Mouse (Mus musculus) heart, embryonic 10.5 days (tissue): ENCODE data around the gene Bahd1. TPM values are rescaled to one million over a fixed set of nuclear protein-coding genes. Genes with fewer than 3 reads are reported as not detected.

Source experiments
- DNase-seq: peaks from one replicate; pipeline ENCODE4 v3.0.0-alpha.2; 2017; ENCODE audit warnings: low spot score
- H3K27ac ChIP-seq: fragments of 300-500 bp; sonication (generic); 2 replicates; pipeline ENCODE4 v1.5.1; 2016; ENCODE audit warnings: mild to moderate bottlenecking
- H3K27me3 ChIP-seq: fragments of 300-500 bp; sonication (generic); 2 replicates; pipeline ENCODE4 v1.6.1; 2016; ENCODE audit warnings: mild to moderate bottlenecking; ENCODE audit not compliant: poor library complexity, insufficient read depth, severe bottlenecking
- H3K36me3 ChIP-seq: fragments of 300-500 bp; sonication (generic); 2 replicates; pipeline ENCODE4 v1.6.1; 2016; ENCODE audit warnings: mild to moderate bottlenecking, moderate library complexity
- H3K4me1 ChIP-seq: fragments of 300-500 bp; sonication (generic); 2 replicates; pipeline ENCODE4 v1.6.1; 2016; ENCODE audit warnings: mild to moderate bottlenecking
- H3K4me3 ChIP-seq: fragments of 300-500 bp; sonication (generic); 2 replicates; pipeline ENCODE4 v1.5.1; 2016; ENCODE audit warnings: mild to moderate bottlenecking, moderate library complexity
- H3K9me3 ChIP-seq: fragments of 300-500 bp; sonication (generic); 2 replicates; pipeline ENCODE4 v1.6.1; 2016; ENCODE audit warnings: mild to moderate bottlenecking, moderate library complexity
- WGBS: fragments of 180-500 bp; shearing (Covaris S2); methylation state at CpG from one replicate; pipeline ENCODE4 v1.1.7; 2016; 5-methylcytosine and 5-hydroxymethylcytosine counted together
- polyA plus RNA-seq: library from polyadenylated mRNA; unstranded; fragments of >200 nt; fragmentation: Nextera tagmentation; extraction: Ambion mirVana; gene quantifications from 2 replicates; pipeline ENCODE4 v1.2.1, GENCODE M21; 2016

The Bahd1 gene
- polyA plus RNA-seq, 1 experiment from 2014 or later: 4.4 TPM

DNA sequence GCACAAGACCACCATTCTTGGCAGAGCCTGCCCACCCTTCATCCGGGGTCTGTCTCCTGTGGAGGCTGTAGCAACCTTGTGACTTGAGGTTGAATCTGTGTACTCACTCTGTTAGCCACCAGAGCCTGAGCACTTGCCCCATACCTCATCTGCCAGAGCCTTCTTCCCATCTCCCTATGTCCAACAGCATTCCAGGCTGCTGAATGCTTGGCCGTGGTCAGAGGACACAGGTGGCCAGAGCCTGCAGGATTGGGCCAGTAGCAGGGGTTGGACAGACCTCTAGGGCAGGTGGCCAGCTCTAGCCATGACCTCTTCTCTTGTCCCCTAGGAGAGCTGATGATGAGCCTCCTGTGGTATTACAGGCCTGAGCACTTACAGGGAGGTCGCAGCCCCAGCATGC is 20.3 kb downstream of the Bahd1 start:
- 71% methylated on average over 3 of the region's 3 CpGs for WGBS

DNA sequence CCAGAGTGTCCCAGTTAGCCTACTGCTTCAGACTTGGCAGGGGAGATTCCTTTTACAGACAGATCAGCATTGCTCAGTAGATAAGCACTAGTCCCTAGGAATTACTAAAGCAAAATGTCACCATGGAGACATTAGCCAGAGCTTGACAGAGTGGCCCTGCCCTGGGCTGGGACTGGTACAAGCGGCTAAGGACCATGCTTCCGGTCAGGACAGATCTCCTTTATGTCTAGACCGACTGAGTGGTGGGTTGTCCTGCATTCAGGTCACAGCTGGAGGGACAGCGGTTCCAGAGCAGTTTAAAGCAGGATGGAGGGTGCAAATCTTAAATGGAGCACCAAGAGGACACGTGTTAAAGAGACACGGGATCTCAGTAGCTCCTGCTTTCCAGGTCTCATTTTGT is 25.8 kb downstream of the Bahd1 start:
- Histone ChIP-seq H3K36me3 (peaks cover 27% of the 10 kb centered on the region), H3K27ac (peak overlapping the region; percentile 95), H3K27me3 (no peaks in the 10 kb centered on the region), H3K9me3 (no peaks in the 10 kb centered on the region), H3K4me3 (peak overlapping the region; percentile 87), H3K4me1 (peaks cover 46% of the 10 kb centered on the region)
- no peak for DNase-seq
- WGBS: under 1% methylated on average over 6 of the region's 6 CpGs

More for the DNA sequence above, 20.3 kb downstream of the Bahd1 start:
- no peak overlapping the region for H3K27ac ChIP-seq
- DNase-seq: no peak
- H3K36me3 ChIP-seq: peaks cover 71% of the 10 kb centered on the region
- H3K9me3 ChIP-seq: no peaks in the 10 kb centered on the region
- H3K4me1 ChIP-seq: peaks cover 37% of the 10 kb centered on the region
- H3K27me3 ChIP-seq: 0 out of 2 replicates have a peak, but pooled peaks cover 7% of the 10 kb centered on the region
- H3K4me3 ChIP-seq: no peak overlapping the region

DNA sequence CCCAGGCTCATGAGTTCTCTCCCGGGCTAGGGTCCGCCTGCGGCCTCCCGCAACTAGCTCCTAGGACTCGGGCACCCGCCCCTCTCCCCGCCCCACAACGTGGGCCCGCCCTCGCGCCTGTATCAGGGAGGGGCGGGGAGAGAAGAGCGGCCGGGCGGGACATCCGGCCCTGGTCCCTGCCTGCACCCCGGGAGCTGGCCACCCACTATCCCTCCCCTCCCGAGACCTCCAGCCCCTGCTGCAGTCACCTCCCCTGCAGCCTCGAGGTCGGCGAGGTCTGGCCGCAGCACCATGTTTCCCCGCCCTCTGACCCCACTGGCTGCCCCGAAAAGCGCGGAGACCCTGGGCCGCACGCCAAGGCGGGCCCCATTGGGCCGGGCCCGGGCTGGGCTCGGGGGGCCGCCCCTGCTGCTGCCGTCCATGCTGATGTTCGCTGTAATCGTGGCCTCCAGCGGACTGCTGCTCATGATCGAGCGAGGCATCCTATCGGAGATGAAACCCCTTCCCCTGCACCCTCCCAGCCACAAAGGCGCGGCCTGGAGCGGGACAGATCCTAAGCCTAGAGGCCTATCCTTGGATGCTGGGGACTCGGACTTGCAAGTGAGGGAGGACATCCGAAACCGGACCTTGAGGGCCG is 26.3 kb downstream of the Bahd1 start, which contains the start of gene Chst14:
Chst14 (plus strand) TSS at position 136 of the 637 bp plus-strand sequence.
- WGBS: under 1% methylated on average over 47 of the region's 47 CpGs
- Histone ChIP-seq H3K27me3 (no peaks in the 10 kb centered on the region), H3K4me1 (peaks cover 46% of the 10 kb centered on the region), H3K9me3 (no peaks in the 10 kb centered on the region), H3K27ac (peak within 1 kb of the TSS; percentile 95), H3K4me3 (peak within 1 kb of the TSS; percentile 87), H3K36me3 (peaks cover 21% of the 10 kb centered on the region)
- peak; percentile 88 for DNase-seq

DNA sequence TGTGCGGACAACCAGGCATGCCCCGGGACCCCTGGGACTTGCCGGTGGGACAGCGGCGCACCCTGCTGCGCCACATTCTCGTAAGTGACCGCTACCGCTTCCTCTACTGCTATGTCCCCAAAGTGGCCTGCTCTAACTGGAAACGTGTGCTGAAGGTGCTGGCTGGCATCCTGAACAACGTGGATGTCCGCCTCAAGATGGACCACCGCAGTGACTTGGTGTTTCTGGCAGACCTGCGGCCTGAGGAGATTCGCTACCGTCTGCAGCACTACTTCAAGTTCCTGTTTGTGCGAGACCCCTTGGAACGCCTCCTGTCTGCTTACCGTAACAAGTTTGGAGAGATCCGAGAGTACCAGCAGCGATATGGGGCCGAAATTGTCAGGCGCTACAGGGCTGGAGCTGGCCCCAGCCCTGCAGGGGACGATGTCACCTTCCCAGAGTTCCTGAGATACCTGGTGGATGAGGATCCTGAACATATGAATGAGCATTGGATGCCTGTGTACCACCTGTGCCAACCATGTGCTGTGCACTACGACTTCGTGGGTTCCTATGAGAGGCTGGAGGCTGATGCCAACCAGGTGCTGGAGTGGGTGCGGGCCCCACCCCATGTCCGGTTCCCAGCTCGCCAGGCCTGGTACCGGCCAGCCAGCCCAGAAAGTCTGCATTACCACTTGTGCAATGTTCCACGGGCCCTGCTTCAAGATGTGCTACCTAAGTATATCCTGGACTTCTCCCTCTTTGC is 27.0 kb downstream of the Bahd1 start:
- Histone ChIP-seq H3K4me1 (peaks cover 46% of the 10 kb centered on the region), H3K4me3 (peak overlapping the region; percentile 87), H3K27me3 (no peaks in the 10 kb centered on the region), H3K9me3 (no peaks in the 10 kb centered on the region), H3K36me3 (peaks cover 15% of the 10 kb centered on the region), H3K27ac (peak overlapping the region; percentile 95)
- WGBS: 28% methylated on average over 31 of the region's 31 CpGs
- no peak for DNase-seq

DNA sequence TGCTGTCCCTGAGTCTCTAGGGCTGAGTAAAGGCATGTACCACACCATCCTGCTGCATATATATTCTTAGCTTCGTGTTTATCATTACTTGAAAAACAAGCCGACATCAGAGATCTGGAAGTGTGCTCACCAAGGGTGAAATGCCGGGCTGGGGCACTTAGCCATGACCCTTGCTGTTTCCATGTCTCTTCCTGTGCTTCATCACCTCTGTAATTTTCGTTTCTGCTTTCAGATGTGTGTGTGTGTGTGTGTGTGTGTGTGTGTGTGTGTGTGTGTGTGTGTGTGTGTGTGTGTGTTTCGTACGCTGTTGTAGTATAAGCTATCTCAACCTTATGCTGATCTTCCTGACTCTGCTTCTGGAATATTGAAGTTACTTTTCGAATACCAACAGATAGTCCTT is 41.2 kb downstream of the Bahd1 start:
- Histone ChIP-seq H3K36me3 (no peaks in the 10 kb centered on the region), H3K4me3 (no peak overlapping the region), H3K4me1 (no peaks in the 10 kb centered on the region), H3K9me3 (no peaks in the 10 kb centered on the region), H3K27me3 (peaks cover 7% of the 10 kb centered on the region), H3K27ac (no peak overlapping the region)
- 79% methylated on average over 7 of the region's 7 CpGs for WGBS
- no peak for DNase-seq

DNA sequence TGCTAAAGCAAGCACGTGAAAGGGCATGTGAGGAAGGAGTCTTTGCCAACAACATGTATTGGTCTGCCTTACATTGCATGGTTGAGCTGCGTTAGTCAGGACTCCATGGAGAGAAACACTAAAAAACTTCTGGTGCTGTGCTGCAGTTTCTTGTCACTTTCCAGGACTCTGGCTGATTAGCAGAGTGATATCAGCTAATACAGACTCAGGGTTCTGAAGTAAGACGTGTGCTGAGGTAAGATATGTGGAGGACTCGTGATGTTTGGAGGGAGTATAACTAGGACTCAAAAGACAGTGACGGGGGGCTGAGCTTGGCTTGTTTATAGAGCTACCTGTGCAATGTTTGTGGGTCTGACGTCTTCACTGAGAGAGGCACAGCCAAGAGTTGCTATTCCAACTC is 43.1 kb downstream of the Bahd1 start:
- no peaks in the 10 kb centered on the region for H3K36me3 ChIP-seq
- H3K4me1 ChIP-seq: no peaks in the 10 kb centered on the region
- WGBS: 77% methylated on average over 6 of the region's 6 CpGs
- H3K27me3 ChIP-seq: peaks cover 14% of the 10 kb centered on the region
- DNase-seq: no peak
- H3K4me3 ChIP-seq: no peak overlapping the region
- no peaks in the 10 kb centered on the region for H3K9me3 ChIP-seq
- no peak overlapping the region for H3K27ac ChIP-seq

DNA sequence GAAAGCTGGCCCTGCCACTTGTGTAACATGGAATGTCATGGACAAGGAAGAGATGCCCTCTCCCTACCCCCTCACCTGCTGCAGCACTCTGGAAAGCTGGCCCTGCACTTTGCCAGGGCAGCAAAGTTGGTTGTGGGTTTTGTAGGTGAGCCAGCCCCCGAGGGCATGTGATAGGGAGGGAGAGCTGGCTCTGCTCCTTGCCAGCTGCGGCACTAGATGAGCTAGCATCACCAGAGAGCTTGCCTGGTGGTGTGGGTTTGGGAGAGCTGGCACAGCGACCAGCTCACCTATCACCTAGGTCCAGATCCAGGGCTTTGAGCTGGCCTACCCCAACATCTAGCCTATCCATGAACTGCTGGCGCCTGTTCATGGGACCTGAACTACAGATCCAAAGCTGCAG is 48.6 kb downstream of the Bahd1 start:
- no peak overlapping the region for H3K27ac ChIP-seq
- H3K9me3 ChIP-seq: no peaks in the 10 kb centered on the region
- 79% methylated on average over 4 of the region's 4 CpGs for whole genome bisulfite sequencing
- H3K27me3 ChIP-seq: peaks cover 14% of the 10 kb centered on the region; the same call in 1 of the 2 replicates
- no peak overlapping the region for H3K4me3 ChIP-seq
- DNase-seq: no peak
- no peaks in the 10 kb centered on the region for H3K36me3 ChIP-seq
- no peaks in the 10 kb centered on the region for H3K4me1 ChIP-seq

DNA sequence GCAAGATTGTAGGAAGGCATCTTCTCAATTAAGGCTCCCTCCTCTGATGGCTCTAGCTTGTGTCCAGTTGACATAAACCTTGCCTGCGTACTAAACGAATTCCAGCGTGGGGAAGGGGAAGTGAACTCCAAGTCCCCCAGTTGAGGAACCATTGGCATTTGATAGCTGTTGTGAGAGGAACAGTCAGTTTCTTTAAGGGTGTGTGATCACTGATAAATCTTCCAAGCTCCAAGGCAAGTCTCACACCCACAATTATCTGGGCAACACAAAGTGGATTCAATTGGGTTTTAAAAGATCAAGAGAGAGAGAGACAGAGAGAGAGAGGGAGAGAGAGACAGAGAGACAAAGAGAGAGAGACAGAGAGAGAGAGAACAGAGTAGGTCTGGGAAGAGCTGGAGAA is 49.5 kb downstream of the Bahd1 start:
- no peaks in the 10 kb centered on the region for H3K9me3 ChIP-seq
- H3K4me1 ChIP-seq: no peaks in the 10 kb centered on the region
- peaks cover 14% of the 10 kb centered on the region; the same call in 1 of the 2 replicates for H3K27me3 ChIP-seq
- H3K27ac ChIP-seq: no peak overlapping the region
- no peak for DNase-seq
- no peak overlapping the region for H3K4me3 ChIP-seq
- 72% methylated on average over 3 of the region's 3 CpGs for WGBS
- H3K36me3 ChIP-seq: no peaks in the 10 kb centered on the region

DNA sequence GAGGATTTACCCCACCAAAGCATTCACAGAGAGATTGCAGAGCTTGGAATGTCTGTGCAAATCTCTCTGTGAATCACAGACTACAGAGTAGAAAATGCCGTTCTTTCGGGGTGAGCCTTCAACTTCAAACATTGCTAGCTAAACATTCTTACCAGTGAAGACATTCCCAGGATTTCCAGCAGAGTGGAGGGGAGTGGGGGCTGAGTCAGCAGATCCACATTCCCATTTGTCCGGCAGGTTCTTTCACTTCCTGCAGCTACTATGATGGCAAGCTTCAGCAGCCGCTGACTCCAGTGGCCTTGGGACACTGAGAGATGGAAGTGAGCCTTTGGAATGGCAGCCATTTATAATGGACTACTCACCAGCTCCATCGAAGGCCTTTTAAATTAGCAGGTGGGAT is 56.3 kb downstream of the Bahd1 start:
- Histone ChIP-seq H3K4me3 (no peak overlapping the region), H3K27ac (no peak overlapping the region), H3K9me3 (no peaks in the 10 kb centered on the region), H3K36me3 (no peaks in the 10 kb centered on the region), H3K27me3 (no peaks in the 10 kb centered on the region), H3K4me1 (no peaks in the 10 kb centered on the region)
- 62% methylated on average over 5 of the region's 5 CpGs for WGBS
- no peak for DNase-seq

DNA sequence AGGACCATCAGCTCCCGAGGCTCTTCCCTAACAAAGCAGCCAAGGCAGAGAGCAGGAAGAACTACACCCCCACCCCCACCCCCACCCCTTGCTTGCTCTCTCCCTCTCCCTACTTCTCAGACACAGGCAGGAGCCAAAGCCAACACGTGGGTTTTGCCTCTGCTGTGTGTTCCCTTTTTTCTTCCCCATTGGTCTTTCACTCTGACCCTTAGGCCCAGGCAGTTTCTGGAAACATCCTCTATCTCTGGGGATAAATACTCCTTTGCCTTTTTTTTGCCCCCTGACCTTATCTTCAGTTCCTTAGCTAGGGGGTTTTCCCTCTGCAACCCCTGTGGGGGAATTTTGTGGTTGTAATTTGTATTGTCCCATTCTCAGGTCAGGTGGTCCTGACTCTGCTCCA is 59.5 kb downstream of the Bahd1 start:
- no peak for DNase-seq
- Histone ChIP-seq H3K36me3 (no peaks in the 10 kb centered on the region), H3K4me3 (no peak overlapping the region), H3K9me3 (no peaks in the 10 kb centered on the region), H3K27me3 (no peaks in the 10 kb centered on the region), H3K27ac (no peak overlapping the region), H3K4me1 (peaks cover 14% of the 10 kb centered on the region)
- WGBS: 20% methylated on average over 2 of the region's 2 CpGs

DNA sequence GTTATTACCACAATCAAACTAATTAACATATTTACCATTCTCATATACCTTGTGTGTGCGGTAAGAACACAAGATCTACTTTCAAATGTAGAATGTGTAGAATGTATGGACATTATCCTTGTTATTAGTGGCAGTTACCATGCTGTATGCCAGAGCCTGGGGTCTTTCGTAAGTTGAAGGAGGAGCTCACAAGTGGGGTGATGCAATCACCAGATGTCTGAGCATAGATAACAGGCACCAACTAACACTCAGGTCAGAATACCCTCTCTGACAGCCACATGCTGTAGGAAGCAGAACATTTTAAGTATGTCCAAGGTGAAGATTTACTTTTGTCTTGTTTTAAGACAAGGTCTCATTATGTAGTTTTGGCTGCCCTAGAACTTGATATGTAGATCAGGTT is 60.2 kb downstream of the Bahd1 start:
- no peak overlapping the region for H3K27ac ChIP-seq
- H3K4me3 ChIP-seq: no peak overlapping the region
- WGBS: 67% methylated on average over 2 of the region's 2 CpGs

DNA sequence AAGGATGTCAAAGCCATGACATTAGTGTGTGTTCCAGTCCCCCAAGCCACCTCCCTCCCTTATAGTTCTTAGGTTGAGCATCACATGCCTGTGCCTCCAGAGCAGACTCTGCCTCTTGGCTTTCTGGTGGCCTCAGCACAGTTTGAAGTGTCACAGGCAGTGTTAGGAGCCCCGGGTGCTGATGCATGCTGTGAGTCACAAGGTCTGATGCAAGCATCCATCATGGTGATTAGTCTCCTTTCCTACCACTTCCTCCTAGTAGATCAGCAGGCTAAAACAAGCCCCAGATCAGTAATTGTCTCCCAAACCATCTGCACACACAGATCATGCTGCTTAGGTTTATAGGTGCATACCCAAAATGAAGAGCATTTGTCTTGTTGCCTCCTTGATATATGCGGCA is 61.4 kb downstream of the Bahd1 start:
- no peaks in the 10 kb centered on the region for H3K36me3 ChIP-seq
- no peaks in the 10 kb centered on the region for H3K27me3 ChIP-seq
- 43% methylated on average over 2 of the region's 2 CpGs for WGBS
- H3K4me3 ChIP-seq: no peak overlapping the region
- peaks cover 14% of the 10 kb centered on the region for H3K4me1 ChIP-seq
- no peak for DNase-seq
- H3K9me3 ChIP-seq: no peaks in the 10 kb centered on the region
- no peak overlapping the region for H3K27ac ChIP-seq

More for the DNA sequence above, 60.2 kb downstream of the Bahd1 start:
- no peak for DNase-seq
- Histone ChIP-seq H3K9me3 (no peaks in the 10 kb centered on the region), H3K36me3 (no peaks in the 10 kb centered on the region), H3K4me1 (peaks cover 14% of the 10 kb centered on the region), H3K27me3 (no peaks in the 10 kb centered on the region)

DNA sequence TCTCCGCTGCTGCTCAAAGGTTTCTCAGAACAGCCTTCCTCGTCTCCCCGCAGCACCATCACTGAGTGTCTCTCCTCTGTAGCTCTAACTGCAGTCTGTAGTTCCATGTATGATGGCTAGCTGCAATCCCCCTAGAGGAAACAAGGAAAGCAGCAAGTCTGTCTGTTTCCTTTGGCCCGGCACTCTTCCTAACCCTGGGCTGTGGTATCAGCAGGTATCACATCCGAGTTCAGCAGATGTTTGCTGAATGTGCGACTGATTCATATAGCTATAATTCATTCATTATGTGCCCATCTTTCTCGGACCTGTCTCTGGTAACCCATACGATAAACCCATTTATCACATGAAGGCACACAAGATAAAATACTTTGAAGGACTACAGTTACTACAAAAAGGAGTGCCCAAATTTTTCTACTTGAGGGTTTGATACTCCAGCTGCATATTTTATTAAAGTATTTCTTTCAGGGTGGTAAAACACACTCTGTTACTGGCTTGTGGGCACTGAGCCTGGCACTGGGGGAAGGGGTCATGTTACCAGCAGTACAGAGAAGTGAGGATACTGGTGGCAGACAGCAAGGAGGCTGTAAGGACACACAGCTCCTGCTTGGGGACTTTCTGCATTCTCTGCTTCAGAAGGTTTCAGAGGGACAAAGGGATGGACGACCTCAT is 63.0 kb downstream of the Bahd1 start:
- Histone ChIP-seq H3K36me3 (no peaks in the 10 kb centered on the region), H3K27ac (no peak overlapping the region), H3K27me3 (no peaks in the 10 kb centered on the region), H3K9me3 (no peaks in the 10 kb centered on the region), H3K4me3 (peak overlapping the region; percentile 3; the same call in 1 of the 2 replicates), H3K4me1 (peaks cover 14% of the 10 kb centered on the region)
- DNase-seq: no peak
- WGBS: 42% methylated on average over 9 of the region's 9 CpGs
